Mouse (Mus musculus): ENCODE data around the gene Mrpl1.

The Mrpl1 gene

GRCm38 (mm10) chr5:96209459-96209858, at the start of gene Mrpl1:
Gene Mrpl1 (plus strand): TSS chr5:96209493.
- peak; percentile 9 for DNase-seq (ENCODE audit: low spot score in 2 of 2)

GRCm38 (mm10) chr5:96160467-96161262, 48.6 kb upstream of the Mrpl1 start:
- no peak for DNase-seq (ENCODE audit: low spot score in 2 of 2)

DNA sequence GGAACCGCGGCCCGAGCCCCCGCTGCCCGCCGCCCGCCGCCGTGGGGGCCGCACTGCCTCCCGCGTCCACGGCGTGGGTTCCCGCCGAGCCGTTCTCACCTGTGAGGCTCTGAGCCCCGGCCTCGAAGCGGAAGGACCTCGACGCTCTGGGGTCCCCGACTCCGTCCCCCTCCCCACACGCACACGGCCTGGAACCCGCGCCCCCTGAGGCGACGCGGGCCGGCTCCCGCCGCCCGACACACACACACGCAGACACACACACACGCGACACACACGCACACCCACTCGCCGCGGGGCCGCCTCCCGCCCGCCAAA, 48.1 kb upstream of the Mrpl1 start:
- no peak for DNase-seq (ENCODE audit: low spot score in 2 of 2)

GRCm38 (mm10) chr5:96161578-96162398, 47.5 kb upstream of the Mrpl1 start:
- DNase-seq (ENCODE audit: low spot score in 2 of 2): peak; percentile 40 to 57

GRCm38 (mm10) chr5:96162399-96163331, 46.6 kb upstream of the Mrpl1 start:
- peak; percentile 62 to 72 for DNase-seq (ENCODE audit: low spot score in 2 of 2)

GRCm38 (mm10) chr5:96163396-96164020, 45.8 kb upstream of the Mrpl1 start:
- DNase-seq (ENCODE audit: low spot score in 2 of 2): no peak

DNA sequence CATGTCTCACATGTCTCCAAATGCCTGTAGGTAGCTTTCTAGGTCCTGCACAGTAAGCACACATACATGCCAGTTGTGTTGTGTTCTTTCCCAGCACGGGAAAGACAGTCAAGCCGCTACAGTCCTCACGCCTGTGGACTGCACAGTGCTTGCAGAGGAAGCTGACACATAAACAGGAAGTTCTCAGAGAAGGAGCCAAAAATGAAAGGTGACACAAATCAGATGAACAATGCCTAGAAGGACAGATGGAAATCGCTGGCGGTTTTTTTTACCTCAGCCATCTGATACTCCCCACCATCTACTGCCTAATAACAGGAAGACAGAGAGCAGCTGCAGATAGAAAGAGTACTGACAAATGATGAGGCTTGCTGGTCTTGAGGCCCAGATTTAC, 45.3 kb upstream of the Mrpl1 start, which contains the start of gene Cnot6l:
TSS of gene Cnot6l (minus strand) at position 151 of the 391 bp plus-strand sequence.
- peak in 1 of 2 experiments; percentile 29 for DNase-seq (ENCODE audit: low spot score in 2 of 2)

- no peak for DNase-seq (ENCODE audit: low spot score in 2 of 2)
Measured at GRCm38 (mm10) chr5:96166761-96167160, 42.5 kb upstream of the Mrpl1 start.

DNA sequence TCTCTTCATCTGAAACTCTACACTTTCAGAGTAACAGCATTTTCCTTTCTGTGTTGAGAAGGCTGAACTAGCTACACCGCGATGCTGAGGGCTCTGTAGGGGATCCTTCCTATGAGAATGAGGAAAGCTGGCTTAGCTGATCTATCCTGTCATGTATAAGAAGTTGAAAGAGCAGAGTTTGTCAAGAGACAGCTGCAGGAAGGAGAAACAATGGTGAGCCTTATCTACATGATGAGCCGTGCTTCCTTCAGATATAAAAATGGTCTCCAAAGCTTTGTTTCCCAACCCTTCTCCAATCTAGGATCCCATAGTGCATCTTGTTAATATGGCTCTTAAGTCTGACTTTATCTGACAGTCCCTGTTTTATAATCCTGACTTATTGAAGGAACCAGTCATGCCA, 38.9 kb upstream of the Mrpl1 start:
- no peak for DNase-seq (ENCODE audit: low spot score in 2 of 2)

- DNase-seq (ENCODE audit: low spot score in 2 of 2): no peak
Measured at GRCm38 (mm10) chr5:96171765-96172164, 37.5 kb upstream of the Mrpl1 start.

DNA sequence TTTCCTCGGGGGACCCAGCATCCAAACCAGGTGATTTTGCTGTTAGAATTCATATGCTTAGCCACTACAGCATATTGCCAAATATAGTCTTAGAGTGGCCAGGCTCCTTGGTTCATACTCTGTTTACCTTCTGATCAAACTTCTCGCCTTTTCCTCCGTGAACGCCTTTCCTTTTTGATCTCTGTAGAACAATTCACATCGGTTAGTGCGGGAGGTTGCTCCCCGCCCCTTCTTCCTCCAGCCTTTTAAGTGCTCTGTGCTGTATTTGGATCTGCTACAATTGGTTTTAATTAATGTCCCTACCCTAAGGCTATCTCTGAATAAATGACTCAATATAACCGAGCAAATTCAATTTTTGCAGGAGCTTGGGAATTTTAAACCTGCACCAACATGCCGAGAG, 33.2 kb upstream of the Mrpl1 start:
- no peak for DNase-seq (ENCODE audit: low spot score in 2 of 2)

- no peak for DNase-seq (ENCODE audit: low spot score in 2 of 2)
Measured at GRCm38 (mm10) chr5:96176879-96177358, 32.4 kb upstream of the Mrpl1 start.

DNA sequence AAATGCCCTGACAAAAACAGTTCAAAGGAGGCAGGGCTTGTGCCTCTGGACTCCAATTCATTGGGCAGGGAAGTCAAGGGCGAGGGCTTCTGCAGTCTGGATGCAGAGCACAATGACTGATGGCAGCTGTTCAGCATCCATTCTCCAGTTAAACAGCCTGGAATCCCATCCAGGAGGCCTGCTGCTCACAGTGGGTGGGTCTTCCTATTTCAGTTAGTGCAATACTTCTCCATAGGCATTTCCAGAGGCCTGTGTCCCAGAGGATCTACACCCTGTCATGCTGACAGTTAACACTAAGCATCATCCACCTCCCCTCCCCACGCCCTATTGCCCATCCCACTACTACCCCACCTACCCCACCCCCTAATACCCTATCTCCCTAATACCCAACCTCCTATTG, 26.1 kb upstream of the Mrpl1 start:
- no peak for DNase-seq (ENCODE audit: low spot score in 2 of 2)

DNA sequence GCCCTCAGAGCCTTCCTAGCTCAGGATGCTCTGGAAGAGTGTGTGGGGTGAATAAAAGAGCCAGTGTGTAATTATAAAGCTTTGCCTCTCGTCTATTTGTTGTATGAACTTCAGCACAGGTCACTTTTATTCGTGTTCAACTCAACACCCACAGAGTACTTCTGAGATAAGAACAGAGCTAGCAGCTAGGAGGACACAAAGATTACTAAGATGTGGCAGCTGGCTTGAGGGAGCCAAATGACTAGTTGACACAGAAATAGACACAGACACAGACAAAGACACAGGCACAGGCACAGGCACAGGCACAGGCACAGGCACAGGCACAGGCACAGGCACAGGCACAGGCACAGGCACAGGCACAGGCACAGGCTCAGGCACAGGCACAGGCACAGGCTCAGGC, 25.3 kb upstream of the Mrpl1 start:
- no peak for DNase-seq (ENCODE audit: low spot score in 2 of 2)

GRCm38 (mm10) chr5:96189761-96190160, 19.5 kb upstream of the Mrpl1 start:
- DNase-seq (ENCODE audit: low spot score in 2 of 2): no peak

DNA sequence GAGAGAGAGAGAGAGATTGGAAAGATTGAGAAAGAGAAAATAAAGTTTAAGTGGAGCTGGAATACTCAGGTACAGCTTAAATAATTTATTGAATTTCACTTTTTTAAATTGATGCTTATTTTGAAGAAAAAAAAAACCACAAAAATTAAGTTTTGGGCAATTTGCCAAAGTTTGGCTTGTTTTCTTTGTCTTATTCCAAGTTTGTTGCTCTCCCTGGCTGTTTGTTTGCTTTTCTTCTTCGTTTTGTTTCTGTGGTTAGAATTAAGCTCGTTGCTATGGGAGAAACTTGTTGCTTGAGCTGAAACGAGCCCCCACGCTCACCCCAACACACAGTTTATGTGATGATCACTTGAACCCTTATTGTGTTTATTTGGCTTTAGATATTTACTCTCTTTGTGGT, 18.0 kb upstream of the Mrpl1 start:
- DNase-seq (ENCODE audit: low spot score in 2 of 2): no peak

DNA sequence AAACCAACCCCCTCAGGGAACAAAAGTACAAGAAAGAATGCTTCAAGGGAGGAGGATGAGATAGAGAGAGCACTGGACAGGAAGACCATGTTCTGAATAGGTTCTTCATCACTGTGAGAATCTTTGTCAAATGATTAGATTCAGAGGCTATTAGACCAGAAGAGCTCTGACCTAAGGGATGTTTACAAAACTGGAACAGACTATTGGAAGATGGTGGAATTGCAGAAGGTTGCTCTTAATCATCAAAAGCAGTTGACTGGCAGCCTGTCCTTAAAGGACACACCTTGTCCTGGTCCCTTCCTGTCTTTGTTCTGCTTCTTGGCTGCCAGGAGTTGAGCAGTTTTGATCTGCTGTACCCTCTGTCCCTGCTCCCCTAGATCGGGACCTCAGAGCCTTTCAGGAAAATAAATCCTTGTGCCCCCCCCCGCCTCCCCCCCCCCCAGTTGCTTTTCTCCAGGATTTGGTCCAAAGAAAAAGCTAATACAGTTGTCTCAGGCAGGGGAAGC, 12.7 kb upstream of the Mrpl1 start:
- DNase-seq (ENCODE audit: low spot score in 2 of 2): no peak

DNA sequence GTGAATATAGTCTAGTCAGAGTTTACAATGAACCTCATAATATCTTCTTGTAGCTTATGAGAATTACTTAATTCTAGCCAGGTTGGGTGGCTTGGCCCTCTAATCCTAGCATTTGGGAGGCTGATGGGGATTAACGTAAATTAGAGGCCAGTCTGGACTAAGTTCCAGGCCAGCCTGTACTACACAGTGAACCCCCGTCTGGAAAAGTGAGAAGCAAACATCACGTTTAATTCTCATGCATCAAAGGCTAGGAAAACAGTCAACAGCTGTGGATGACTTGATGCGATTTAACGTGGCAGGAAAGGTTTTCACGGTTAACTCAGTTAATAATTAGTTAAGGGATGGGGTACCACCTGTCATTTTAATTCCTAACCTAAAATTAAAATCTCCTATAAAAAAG, 11.0 kb upstream of the Mrpl1 start:
- DNase-seq (ENCODE audit: low spot score in 2 of 2): no peak

DNA sequence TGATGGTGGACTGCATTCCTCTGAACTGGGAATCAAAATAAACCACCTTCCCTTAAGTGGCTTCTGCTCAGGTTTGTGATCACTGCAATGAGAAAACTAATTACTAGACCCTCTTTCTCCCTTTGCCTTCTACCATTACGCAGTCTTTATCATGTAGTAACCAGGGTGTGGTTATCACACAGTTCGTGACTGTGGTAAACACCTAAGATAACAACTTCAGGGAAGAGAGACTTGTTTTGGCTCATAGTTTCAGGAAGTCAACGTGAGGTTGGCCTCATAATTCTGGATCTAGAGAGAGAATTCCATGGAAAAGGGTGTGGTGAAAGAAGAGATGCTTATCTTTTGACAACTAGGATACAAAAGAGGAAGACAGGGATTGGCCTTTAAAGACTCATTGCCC, 9.0 kb upstream of the Mrpl1 start:
- no peak for DNase-seq (ENCODE audit: low spot score in 2 of 2)

DNA sequence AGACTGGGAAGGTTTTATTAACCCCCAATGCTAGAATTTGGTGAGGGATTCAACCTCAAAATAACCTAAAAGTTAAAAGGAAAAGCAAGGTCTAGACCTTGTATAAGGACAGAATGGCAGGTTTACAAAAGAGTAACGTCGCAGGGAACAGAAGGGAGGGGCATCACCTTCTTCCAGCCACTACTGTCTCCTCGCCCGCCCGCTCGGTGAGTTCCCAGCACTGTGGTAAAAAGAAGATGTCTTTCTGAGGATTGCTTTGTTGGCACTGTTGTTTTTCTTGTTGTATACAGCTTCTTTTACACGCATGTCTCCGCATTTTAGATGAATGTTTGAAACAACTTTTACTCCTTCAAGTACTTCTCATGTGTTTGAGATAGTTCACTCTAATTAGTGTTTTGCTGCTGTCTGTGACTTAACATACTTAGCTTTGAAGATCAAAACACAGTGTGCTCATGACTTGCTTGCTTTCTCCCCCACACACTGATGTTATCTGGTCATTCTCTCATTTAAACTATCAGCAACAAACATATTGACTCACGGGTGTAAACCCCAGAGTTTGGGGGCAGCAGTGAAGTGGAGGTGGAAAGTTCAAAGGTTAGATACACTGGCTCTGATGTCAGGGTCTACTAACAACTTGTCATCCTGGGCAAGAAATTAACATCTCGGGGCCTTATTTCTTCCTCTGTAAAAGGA, 7.7 kb upstream of the Mrpl1 start:
- no peak for DNase-seq (ENCODE audit: low spot score in 2 of 2)

- no peak for DNase-seq (ENCODE audit: low spot score in 2 of 2)
Measured at GRCm38 (mm10) chr5:96206897-96207296, 2.4 kb upstream of the Mrpl1 start.

Data from spleen, postnatal 14 days (tissue).